Mouse (Mus musculus) liver, embryonic 12.5 days (tissue): ENCODE measurements around the gene Rpl13a. TPM values are rescaled to one million over a fixed set of nuclear protein-coding genes. Genes with fewer than 3 reads are reported as not detected.

ENCODE experiments used
- ATAC-seq: fragments of 200-750 bp; cut with Nextera tagmentation; 2 replicates; pipeline ENCODE4 v1.8.0; 2017; ENCODE audit warnings: moderate number of reproducible peaks, mild to moderate bottlenecking, moderate library complexity
- H3K27ac ChIP-seq: fragments of 300-500 bp; sonication (generic); 2 replicates; pipeline ENCODE4 v1.5.1; 2016; ENCODE audit warnings: mild to moderate bottlenecking
- H3K27me3 ChIP-seq: fragments of 300-500 bp; sonication (generic); replicated peaks from 2 replicates; pipeline ENCODE4 v1.6.1; 2016; ENCODE audit warnings: mild to moderate bottlenecking, moderate library complexity
- H3K36me3 ChIP-seq: fragments of 300-500 bp; sonication (generic); 2 replicates; pipeline ENCODE4 v1.6.1; 2016; ENCODE audit warnings: mild to moderate bottlenecking, moderate library complexity
- H3K4me1 ChIP-seq: fragments of 300-500 bp; sonication (generic); 2 replicates; pipeline ENCODE4 v1.6.1; 2016
- H3K4me2 ChIP-seq: fragments of 300-500 bp; sonication (generic); 2 replicates; pipeline ENCODE4 v1.6.1; 2016; ENCODE audit warnings: mild to moderate bottlenecking, moderate library complexity
- H3K4me3 ChIP-seq: fragments of 300-500 bp; sonication (generic); 2 replicates; pipeline ENCODE4 v1.5.1; 2016; ENCODE audit warnings: mild to moderate bottlenecking, moderate library complexity
- H3K9ac ChIP-seq: fragments of 300-500 bp; sonication (generic); 2 replicates; pipeline ENCODE4 v1.6.1; 2016; ENCODE audit warnings: mild to moderate bottlenecking, moderate library complexity
- H3K9me3 ChIP-seq: fragments of 300-500 bp; sonication (generic); replicated peaks from 2 replicates; pipeline ENCODE4 v1.6.1; 2016; ENCODE audit warnings: mild to moderate bottlenecking, moderate library complexity
- WGBS: fragments of 180-500 bp; shearing (Covaris S2); methylation state at CpG from one replicate; pipeline ENCODE4 v1.1.7; 2016; ENCODE audit not compliant: insufficient replicate concordance; 5-methylcytosine and 5-hydroxymethylcytosine counted together
- polyA plus RNA-seq: library from polyadenylated mRNA; unstranded; fragments of >200 nt; fragmentation: Nextera tagmentation; extraction: Ambion mirVana; gene quantifications from 2 replicates; pipeline ENCODE4 v1.2.1, GENCODE M21; 2016

The Rpl13a gene
- polyA plus RNA-seq, 1 experiment from 2014 or later, result 1,134 TPM

DNA sequence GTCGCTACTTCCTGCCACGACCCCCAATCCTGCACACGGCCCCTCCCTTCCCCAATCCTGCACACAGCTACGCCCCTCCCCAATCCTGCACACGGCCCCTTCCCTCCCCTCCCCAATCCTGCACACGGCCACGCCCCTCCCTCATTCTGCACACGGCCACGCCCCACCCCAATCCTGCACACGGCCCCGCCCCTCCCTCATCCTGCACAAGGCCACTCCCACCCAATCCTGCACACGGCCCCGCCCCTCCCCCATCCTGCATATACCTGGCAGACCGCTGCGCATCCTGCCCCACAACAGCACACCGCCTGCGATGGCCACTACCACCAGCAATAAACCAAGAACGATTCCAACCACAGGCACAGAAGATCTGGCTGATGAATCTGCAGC lies 35.0 kb downstream of the Rpl13a start:
- 20% methylated on average over 18 of the region's 18 CpGs for WGBS

DNA sequence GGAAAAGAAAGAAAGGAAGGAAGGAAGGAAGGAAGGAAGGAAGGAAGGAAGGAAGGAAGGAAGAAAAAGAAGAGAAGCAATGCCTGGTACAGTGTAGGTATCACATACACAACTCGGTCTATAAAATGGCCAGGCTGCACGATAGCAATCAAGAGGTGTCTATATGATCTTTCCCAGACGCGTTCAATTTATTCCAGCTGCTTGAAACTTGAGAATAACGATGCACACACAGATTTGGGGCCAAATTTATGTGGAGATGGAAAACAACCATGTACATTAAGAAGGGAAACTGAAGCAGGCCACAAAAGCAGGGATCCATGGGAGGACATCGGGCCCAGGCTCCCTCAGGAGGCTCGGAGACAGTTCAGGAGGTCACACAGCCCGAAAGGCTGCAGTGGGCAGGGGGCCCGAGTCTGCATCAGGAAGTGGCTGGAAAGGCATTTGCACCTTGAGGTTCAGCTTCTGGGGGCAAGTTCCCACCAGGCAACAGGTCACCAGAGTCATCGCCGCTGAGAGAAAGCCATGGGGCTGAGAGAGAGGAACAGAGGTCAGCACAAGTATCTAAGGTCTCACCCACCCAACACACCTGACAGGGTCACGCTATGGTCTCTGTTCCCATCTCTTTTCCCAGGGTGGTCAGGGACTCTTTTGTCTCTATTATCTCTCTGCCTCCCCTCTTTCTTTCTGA lies 35.6 kb downstream of the Rpl13a start:
- H3K4me3 ChIP-seq, result no peak overlapping the region
- 0 out of 2 replicates have a peak overlapping the region, but pooled peaks have one; percentile 28 for H3K9ac ChIP-seq
- H3K9me3 ChIP-seq, result no peaks in the 10 kb centered on the region
- H3K36me3 ChIP-seq, result peaks cover 8% of the 10 kb centered on the region
- no peaks in the 10 kb centered on the region for H3K27me3 ChIP-seq
- no peak for ATAC-seq
- H3K4me2 ChIP-seq, result peak overlapping the region; percentile 82
- 42% methylated on average over 12 of the region's 12 CpGs for WGBS
- H3K27ac ChIP-seq, result peak overlapping the region; percentile 43; the same call in 1 of the 2 replicates
- H3K4me1 ChIP-seq, result peaks cover 68% of the 10 kb centered on the region

More for the DNA sequence above, 35.0 kb downstream of the Rpl13a start:
- 0 out of 2 replicates have a peak, but pooled peaks cover 1% of the 10 kb centered on the region for H3K27me3 ChIP-seq
- peak overlapping the region; percentile 82 for H3K4me2 ChIP-seq
- H3K36me3 ChIP-seq, result peaks cover 3% of the 10 kb centered on the region; the same call in 1 of the 2 replicates
- H3K4me3 ChIP-seq, result no peak overlapping the region
- H3K4me1 ChIP-seq, result peaks cover 66% of the 10 kb centered on the region
- H3K27ac ChIP-seq, result peak overlapping the region; percentile 43; the same call in 1 of the 2 replicates
- H3K9ac ChIP-seq, result no peak overlapping the region
- ATAC-seq, result no peak
- H3K9me3 ChIP-seq, result no peaks in the 10 kb centered on the region

DNA sequence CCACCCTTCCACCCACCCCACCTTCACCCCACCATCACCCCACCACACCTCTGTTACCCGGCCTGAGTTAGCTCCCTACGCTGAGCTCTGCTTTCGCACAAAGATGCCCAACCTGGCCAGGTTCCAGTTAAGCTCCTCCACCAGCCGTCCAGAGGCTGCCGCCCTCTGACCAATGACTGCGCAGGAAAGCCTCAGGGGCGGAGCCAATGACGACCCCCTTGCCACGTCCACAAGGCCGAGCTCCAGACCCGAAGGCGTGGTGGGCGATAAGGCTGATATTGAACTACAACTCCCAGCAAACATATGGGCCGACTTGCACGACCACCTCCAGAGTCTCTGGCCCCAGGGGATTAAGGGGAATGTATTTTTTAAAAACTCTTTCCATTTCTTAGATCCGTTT lies 36.5 kb downstream of the Rpl13a start, which contains the start of gene Rcn3:
Gene Rcn3 (minus strand): TSS at position 174 of the 400 bp plus-strand sequence.
- Histone ChIP-seq H3K36me3 (peaks cover 12% of the 10 kb centered on the region), H3K4me2 (peak within 1 kb of the TSS; percentile 82), H3K9ac (peak within 1 kb of the TSS; percentile 61), H3K4me1 (peaks cover 62% of the 10 kb centered on the region), H3K27me3 (no peaks in the 10 kb centered on the region), H3K27ac (peak within 1 kb of the TSS; percentile 59), H3K4me3 (peak within 1 kb of the TSS; percentile 54), H3K9me3 (no peaks in the 10 kb centered on the region)
- ATAC-seq, result peak; percentile 77
- WGBS, result under 1% methylated on average over 16 of the region's 16 CpGs

DNA sequence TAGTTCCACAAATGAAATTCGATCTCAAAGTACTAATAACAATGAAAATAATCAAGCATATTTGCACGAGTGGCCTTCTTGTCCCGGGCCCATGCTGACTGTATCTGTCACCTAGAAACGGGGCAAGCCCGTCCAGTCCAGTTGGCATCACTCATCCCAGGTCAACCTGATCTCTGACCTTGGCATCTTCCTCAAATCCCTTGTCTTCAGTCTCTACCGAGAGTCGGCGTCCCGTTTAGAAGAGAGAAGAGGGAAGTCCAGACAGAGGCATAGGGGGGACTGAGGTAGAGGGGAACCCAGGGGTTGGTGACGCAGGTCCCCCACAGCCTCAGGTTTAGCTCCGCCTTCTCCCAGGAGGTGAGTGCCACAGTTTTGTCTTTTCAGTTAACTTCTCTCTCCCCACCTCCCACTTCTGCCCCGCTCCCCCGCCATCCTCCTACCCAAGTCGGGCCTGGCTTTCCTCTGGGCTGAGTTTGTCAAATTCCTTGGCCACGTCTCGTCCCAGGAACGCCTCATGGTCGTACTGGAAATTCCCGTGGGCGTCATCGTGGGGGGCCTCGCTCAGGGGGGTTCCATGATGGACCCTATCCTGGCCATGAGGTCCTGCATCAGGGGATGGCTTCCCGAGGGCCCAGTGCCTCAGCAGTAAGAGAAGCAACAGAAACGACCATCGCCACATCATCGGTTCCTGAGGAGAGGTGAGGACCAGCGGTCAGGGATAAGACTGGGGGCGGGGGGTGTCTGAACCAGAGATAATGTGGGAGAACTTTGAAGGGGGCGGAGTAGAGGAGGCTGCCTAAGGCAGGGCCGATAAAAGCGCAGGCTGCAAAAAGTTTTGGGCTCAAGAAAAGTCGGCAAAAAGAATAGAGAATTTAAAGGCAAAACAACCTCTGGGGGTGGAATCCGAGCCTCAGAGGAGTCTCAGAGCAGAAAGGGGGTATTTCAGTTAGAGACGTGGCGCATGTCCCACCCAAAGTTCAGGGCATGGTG lies 37.3 kb downstream of the Rpl13a start:
- H3K4me3 ChIP-seq, result peak overlapping the region; percentile 54
- H3K4me1 ChIP-seq, result peaks cover 62% of the 10 kb centered on the region
- peak overlapping the region; percentile 59 for H3K27ac ChIP-seq
- peak overlapping the region; percentile 82 for H3K4me2 ChIP-seq
- no peaks in the 10 kb centered on the region for H3K9me3 ChIP-seq
- no peaks in the 10 kb centered on the region for H3K27me3 ChIP-seq
- H3K36me3 ChIP-seq, result peaks cover 19% of the 10 kb centered on the region
- peak; percentile 68 for ATAC-seq
- H3K9ac ChIP-seq, result peak overlapping the region; percentile 61
- WGBS, result 13% methylated on average over 35 of the region's 35 CpGs

DNA sequence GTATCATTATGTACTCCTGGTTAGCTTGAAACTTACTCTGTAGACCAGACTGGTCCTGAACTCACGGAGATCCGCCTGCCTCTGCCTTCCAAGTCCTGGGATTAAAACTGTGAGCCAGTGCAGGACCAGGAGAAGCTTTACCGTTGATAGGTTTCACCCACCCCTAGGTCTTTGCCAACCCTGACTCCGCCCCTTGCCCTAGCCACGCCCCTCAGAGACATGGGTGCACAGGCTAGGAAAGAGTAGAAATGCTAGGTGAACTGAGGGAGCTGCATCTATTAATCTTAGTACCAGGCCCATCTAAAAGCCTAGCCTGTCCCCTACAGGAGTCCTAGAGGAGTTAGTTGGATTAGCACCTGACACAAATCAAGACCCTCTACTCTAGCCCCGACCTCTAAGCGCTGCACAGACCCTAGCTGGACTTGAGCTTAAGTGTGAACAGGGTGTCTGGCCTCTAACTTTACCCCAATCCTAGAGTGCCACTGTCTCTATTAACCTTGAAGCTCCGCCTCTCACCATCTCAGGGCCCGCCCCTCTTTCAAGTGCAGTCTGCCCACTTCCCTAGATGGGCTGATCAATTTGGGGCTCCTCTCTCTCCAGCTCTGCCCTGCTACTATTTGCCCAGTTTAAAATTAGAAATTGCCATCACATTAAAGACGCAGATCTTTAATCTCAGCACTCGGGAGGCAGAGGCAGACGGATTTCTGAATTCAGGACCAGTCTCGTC lies 38.1 kb downstream of the Rpl13a start:
- Histone ChIP-seq H3K4me2 (peak overlapping the region; percentile 82), H3K9me3 (no peaks in the 10 kb centered on the region), H3K4me3 (peak overlapping the region; percentile 54), H3K27me3 (no peaks in the 10 kb centered on the region), H3K4me1 (peaks cover 59% of the 10 kb centered on the region), H3K36me3 (peaks cover 26% of the 10 kb centered on the region), H3K9ac (no peak overlapping the region; the same call in 1 of the 2 replicates), H3K27ac (peak overlapping the region; percentile 59; the same call in 1 of the 2 replicates)
- 47% methylated on average over 13 of the region's 13 CpGs for WGBS
- ATAC-seq, result 0 out of 2 replicates have a peak, but pooled peaks have one; percentile 21

DNA sequence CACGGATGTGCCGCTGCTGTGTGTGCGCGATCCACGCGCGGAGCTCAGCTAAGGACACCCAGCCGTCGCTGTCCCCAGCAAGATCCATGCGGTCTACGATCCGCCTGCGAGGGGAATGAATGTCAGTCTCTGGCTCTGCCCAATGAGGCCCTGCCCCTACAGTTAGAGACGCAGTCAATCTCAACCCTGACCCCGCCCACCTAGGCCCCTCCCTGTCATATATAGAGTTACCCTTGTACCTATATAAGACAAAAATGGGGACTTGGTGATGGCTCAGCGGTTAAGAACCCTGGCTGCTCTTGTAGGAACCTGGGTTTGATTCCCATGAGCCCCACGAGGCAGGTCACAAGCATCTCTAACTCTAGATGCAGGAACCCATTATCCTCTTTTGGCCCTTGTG lies 40.0 kb downstream of the Rpl13a start:
- 85% methylated on average over 17 of the region's 17 CpGs for WGBS

DNA sequence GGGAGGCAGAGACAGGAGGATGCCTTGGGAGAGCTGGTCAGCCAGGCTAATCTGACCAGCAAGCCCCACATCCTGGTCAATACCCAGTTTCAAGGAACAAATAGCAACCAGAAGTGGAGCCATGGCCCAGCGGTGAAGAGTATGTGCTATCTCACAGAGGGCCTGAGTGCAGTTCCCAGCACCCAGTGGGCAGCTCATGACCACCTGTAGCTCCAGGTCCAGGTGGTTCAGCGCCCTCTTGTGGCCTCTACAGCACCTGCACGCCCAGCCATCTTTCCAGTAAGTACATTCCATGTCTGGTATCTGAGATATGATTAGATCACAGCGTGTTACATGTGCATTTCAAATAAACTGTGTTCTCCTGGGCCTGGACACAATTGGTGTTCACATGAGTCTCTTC lies 42.5 kb downstream of the Rpl13a start:
- WGBS, result 66% methylated on average over 4 of the region's 4 CpGs
- ATAC-seq, result no peak

More for the DNA sequence above, 40.0 kb downstream of the Rpl13a start:
- H3K4me1 ChIP-seq, result peaks cover 44% of the 10 kb centered on the region
- H3K9me3 ChIP-seq, result no peaks in the 10 kb centered on the region
- no peaks in the 10 kb centered on the region for H3K27me3 ChIP-seq
- H3K36me3 ChIP-seq, result peaks cover 32% of the 10 kb centered on the region
- H3K27ac ChIP-seq, result no peak overlapping the region
- no peak overlapping the region for H3K9ac ChIP-seq
- no peak overlapping the region for H3K4me3 ChIP-seq
- no peak overlapping the region for H3K4me2 ChIP-seq
- no peak for ATAC-seq

DNA sequence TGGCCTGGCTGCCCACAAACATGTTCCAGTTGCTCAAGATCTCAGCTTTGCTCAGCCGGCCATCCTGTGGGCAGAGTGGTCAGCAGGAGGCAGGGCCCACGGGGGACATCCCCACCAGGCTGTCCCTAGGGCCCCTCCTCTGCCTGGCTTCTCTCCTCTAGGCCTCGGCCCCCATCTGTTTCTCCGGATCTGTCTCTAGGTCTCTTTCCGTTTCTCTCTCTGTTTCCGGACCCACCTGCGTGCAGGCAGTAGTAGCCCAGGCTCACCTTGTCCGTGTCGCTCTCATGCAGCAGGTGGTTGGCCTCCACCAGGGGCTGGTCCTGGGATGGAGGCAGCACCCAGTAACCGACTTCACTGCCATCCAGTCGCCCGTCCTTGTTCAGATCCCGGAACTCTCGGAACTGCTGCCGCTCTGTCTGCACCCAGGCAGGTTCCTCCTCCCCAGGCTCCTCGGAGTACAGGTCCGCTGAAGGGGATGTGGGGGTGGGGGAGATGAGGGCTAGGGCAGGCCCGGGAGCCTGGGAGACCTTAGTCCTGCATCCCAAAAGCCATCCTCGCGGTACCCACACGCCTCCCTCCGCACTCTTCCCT lies 45.2 kb downstream of the Rpl13a start:
- peak overlapping the region; percentile 33 for H3K27ac ChIP-seq
- no peaks in the 10 kb centered on the region for H3K27me3 ChIP-seq
- H3K4me2 ChIP-seq, result peak overlapping the region; percentile 64
- H3K4me3 ChIP-seq, result peak overlapping the region; percentile 35
- H3K9me3 ChIP-seq, result no peaks in the 10 kb centered on the region
- no peak for ATAC-seq
- peak overlapping the region; percentile 49; the same call in 1 of the 2 replicates for H3K9ac ChIP-seq
- WGBS, result 41% methylated on average over 22 of the region's 22 CpGs
- H3K36me3 ChIP-seq, result peaks cover 33% of the 10 kb centered on the region
- H3K4me1 ChIP-seq, result peaks cover 28% of the 10 kb centered on the region

More for the DNA sequence above, 42.5 kb downstream of the Rpl13a start:
- Histone ChIP-seq H3K4me1 (peaks cover 41% of the 10 kb centered on the region), H3K27ac (no peak overlapping the region), H3K4me3 (no peak overlapping the region), H3K9me3 (no peaks in the 10 kb centered on the region), H3K4me2 (no peak overlapping the region), H3K36me3 (peaks cover 37% of the 10 kb centered on the region), H3K27me3 (no peaks in the 10 kb centered on the region), H3K9ac (no peak overlapping the region)

DNA sequence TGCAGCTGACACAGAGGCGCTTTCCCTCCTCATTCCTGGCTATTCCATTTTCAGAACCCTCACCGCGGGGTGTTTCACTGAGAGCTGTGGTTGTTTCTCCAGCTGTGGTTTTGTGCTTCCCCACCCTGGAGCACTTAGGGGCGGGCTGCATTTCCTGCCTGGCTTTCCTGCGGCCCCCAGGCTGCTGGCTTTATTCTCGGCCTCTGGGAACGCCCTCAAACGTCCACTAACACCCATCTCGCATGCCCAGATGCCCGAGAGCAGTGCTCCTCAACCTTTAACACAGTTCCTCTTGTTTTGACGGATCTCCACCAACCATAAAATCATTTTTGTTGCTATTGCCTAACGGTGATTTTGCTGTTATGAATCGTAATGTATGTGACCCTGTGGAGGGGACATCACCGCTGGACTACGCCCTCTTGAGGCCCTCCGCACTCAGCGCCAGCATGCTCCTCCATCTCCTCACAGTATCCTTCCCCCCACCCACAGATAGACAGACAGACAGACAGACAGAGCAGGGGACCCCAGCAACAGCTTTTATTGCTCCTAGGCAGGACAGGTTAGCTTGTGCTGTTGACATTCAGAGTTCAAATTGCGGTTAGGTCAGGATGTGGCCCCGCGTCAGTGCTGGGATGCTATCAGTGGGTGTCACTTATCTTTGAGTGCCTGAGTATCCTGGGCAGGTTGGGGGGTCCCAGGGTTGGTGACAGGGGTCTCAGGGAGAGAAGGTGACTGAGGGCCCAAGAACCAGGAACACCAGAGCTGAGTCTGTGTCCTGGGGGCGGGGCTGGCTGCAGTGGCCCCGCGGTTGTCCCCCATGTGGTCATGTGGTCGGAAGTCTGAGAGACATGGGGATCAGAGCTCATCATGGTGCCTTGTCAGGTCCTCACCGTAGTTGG lies 45.9 kb downstream of the Rpl13a start:
- ATAC-seq, result peak; percentile 28; the same call in 1 of the 2 replicates
- 14% methylated on average over 25 of the region's 25 CpGs for WGBS
- Histone ChIP-seq H3K4me3 (peak overlapping the region; percentile 35), H3K4me1 (peaks cover 28% of the 10 kb centered on the region), H3K9ac (peak overlapping the region; percentile 49), H3K27me3 (no peaks in the 10 kb centered on the region), H3K9me3 (no peaks in the 10 kb centered on the region), H3K27ac (peak overlapping the region; percentile 33), H3K36me3 (peaks cover 32% of the 10 kb centered on the region), H3K4me2 (peak overlapping the region; percentile 64)

DNA sequence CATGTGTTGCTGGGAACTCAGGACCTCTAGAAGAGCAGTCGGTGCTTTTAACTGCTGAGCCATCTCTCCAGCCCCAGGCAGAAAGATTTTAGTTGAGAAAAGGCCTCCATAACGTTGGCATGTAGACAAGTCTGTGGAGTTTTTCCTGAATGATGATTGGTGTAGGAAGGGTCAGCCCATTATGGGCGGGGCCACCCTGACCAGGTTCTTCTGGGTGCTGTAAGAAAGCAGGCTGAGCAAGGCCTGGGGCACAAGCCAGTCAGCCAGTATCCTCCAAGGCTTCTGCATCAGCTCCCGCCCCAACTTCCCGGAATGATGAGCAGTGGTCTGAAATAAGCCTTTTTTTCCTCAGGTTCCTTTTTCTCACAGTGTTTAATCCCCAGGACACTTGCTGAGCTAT lies 47.5 kb downstream of the Rpl13a start:
- Histone ChIP-seq H3K27ac (no peak overlapping the region), H3K4me1 (peaks cover 28% of the 10 kb centered on the region), H3K4me3 (no peak overlapping the region), H3K4me2 (no peak overlapping the region), H3K36me3 (peaks cover 34% of the 10 kb centered on the region), H3K9ac (no peak overlapping the region), H3K27me3 (no peaks in the 10 kb centered on the region), H3K9me3 (no peaks in the 10 kb centered on the region)
- no peak for ATAC-seq
- WGBS, result 55% methylated on average over 5 of the region's 5 CpGs
